Mouse (Mus musculus) ES-Bruce4 (cell line): ENCODE measurements around the gene Rtkn2. TPM values are rescaled to one million over a fixed set of nuclear protein-coding genes. Genes with fewer than 3 reads are reported as not detected.

Experiments
- H3K27ac ChIP-seq: 2 replicates; pipeline ENCODE4 v1.5.1; 2012; ENCODE audit warnings: low read length, inconsistent platforms; ENCODE audit not compliant: insufficient read depth
- H3K27me3 ChIP-seq: 2 replicates; pipeline ENCODE4 v1.6.1; 2012; ENCODE audit warnings: mild to moderate bottlenecking, low read length, inconsistent platforms; ENCODE audit not compliant: control insufficient read depth, poor library complexity, insufficient read depth, severe bottlenecking
- H3K36me3 ChIP-seq: 2 replicates; pipeline ENCODE4 v1.6.1; 2012; ENCODE audit warnings: inconsistent platforms, mild to moderate bottlenecking, low read length, moderate library complexity; ENCODE audit not compliant: control insufficient read depth, poor library complexity, insufficient read depth, severe bottlenecking
- H3K4me1 ChIP-seq: one replicate; pipeline ENCODE4 v1.8.1; 2011; ENCODE audit warnings: low read length; ENCODE audit not compliant: control insufficient read depth, insufficient read depth
- H3K4me3 ChIP-seq: 2 replicates; pipeline ENCODE4 v1.5.1; 2011; ENCODE audit warnings: low read depth, mild to moderate bottlenecking, low read length
- H3K9ac ChIP-seq: 2 replicates; pipeline ENCODE4 v1.6.1; 2012; ENCODE audit warnings: low read depth, mild to moderate bottlenecking, inconsistent platforms; ENCODE audit not compliant: poor library complexity, severe bottlenecking
- H3K9me3 ChIP-seq: replicated peaks from 2 replicates; pipeline ENCODE4 v1.6.1; 2012; ENCODE audit warnings: mild to moderate bottlenecking, low read length, inconsistent platforms; ENCODE audit not compliant: control insufficient read depth, poor library complexity, insufficient read depth, severe bottlenecking
- CTCF ChIP-seq: IDR thresholded peaks from one replicate; pipeline ENCODE4 v1.8.1; 2011; ENCODE audit warnings: low read depth, low read length
- EP300 ChIP-seq: IDR thresholded peaks from 2 replicates; pipeline ENCODE4 v1.6.1; 2011; ENCODE audit warnings: low read depth, low read length; ENCODE audit not compliant: insufficient read depth
- POLR2A ChIP-seq: IDR thresholded peaks from one replicate; pipeline ENCODE4 v1.8.1; 2011; ENCODE audit warnings: low read length; ENCODE audit not compliant: insufficient read depth
- polyA plus RNA-seq: library from polyadenylated mRNA; stranded (reverse); fragments of >200 nt; gene quantifications from 2 replicates; pipeline ENCODE4 v1.2.4, GENCODE M21; 2011; ENCODE audit warnings: low read depth; ENCODE audit not compliant: missing spikeins, insufficient read depth, insufficient read length

Rtkn2 gene
- polyA plus RNA-seq, 1 experiment = 19.4 TPM

GRCm38 (mm10) chr10:68008198-68008955 lies 29.0 kb downstream of the Rtkn2 start:
- Histone ChIP-seq H3K36me3 (no peaks in the 10 kb centered on the region), H3K9ac (no peak overlapping the region), H3K9me3 (no peaks in the 10 kb centered on the region), H3K4me1 (no peaks in the 10 kb centered on the region), H3K27me3 (no peaks in the 10 kb centered on the region), H3K4me3 (no peak overlapping the region), H3K27ac (no peak overlapping the region)
- TF ChIP-seq CTCF (no peak), POLR2A (no peak), EP300 (no peak)

DNA sequence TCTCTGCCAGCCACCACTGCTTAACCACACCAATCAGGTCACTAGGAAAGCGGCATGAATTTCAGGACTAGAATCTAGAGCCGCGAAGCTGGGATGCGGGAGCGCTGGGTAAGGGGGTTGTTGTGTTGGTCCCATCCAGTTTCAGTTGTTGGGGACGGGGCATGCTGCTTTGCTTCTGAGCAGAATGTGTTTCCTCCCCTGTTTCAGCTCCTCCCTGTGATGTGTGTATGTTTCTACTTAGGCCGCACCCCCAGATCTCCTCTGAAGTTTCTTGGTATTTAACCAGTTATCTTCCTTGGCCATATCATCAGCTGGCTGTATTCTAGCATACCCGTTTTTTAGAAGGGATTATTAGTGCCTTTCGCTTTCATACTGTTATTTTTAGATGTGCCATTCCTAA lies 29.9 kb downstream of the Rtkn2 start:
- no peaks in the 10 kb centered on the region for H3K27me3 ChIP-seq
- H3K27ac ChIP-seq = no peak overlapping the region
- TF ChIP-seq EP300 (no peak), CTCF (no peak), POLR2A (no peak)
- no peaks in the 10 kb centered on the region for H3K9me3 ChIP-seq
- peak overlapping the region; percentile 8; the same call in 1 of the 2 replicates for H3K4me3 ChIP-seq
- H3K36me3 ChIP-seq = no peaks in the 10 kb centered on the region
- H3K9ac ChIP-seq = no peak overlapping the region
- no peaks in the 10 kb centered on the region for H3K4me1 ChIP-seq

- no peaks in the 10 kb centered on the region for H3K27me3 ChIP-seq
- H3K27ac ChIP-seq = no peak overlapping the region
- no peaks in the 10 kb centered on the region for H3K9me3 ChIP-seq
- H3K9ac ChIP-seq = no peak overlapping the region
- H3K4me3 ChIP-seq = no peak overlapping the region
- TF ChIP-seq EP300 = no peak
- no peaks in the 10 kb centered on the region for H3K36me3 ChIP-seq
- H3K4me1 ChIP-seq = no peaks in the 10 kb centered on the region
Observed at GRCm38 (mm10) chr10:68009867-68010266, 30.5 kb downstream of the Rtkn2 start.

GRCm38 (mm10) chr10:68013137-68013536 lies 33.8 kb downstream of the Rtkn2 start:
- no peaks in the 10 kb centered on the region for H3K36me3 ChIP-seq

DNA sequence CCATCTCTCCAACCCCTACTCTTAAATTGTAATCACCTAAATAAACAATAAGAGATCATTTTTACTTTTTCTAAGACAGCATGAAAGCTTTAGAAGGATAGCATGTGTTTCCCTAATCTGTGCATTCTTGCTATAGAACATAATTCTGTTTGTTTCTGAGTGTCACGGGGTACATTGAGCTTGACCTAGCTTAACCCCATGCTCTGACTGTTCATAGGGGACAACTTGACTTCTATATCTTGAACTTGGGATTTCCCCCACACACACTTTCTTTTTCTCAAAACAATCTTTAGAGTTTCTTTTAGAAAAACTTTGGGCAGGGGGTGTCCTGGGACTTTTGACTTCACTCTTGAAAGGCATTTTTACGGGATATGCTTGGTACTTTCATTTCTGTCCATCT lies 41.4 kb downstream of the Rtkn2 start:
- H3K4me3 ChIP-seq = no peak overlapping the region
- H3K9ac ChIP-seq = no peak overlapping the region
- no peaks in the 10 kb centered on the region for H3K27me3 ChIP-seq
- TF ChIP-seq POLR2A (no peak), EP300 (no peak), CTCF (no peak)
- peaks cover 9% of the 10 kb centered on the region; the same call in 1 of the 2 replicates for H3K9me3 ChIP-seq
- no peak overlapping the region for H3K27ac ChIP-seq
- H3K36me3 ChIP-seq = no peaks in the 10 kb centered on the region
- no peaks in the 10 kb centered on the region for H3K4me1 ChIP-seq

More at GRCm38 (mm10) chr10:68013137-68013536, 33.8 kb downstream of the Rtkn2 start:
- Histone ChIP-seq H3K9me3 (no peaks in the 10 kb centered on the region), H3K27ac (no peak overlapping the region), H3K4me1 (no peaks in the 10 kb centered on the region), H3K27me3 (no peaks in the 10 kb centered on the region), H3K9ac (no peak overlapping the region), H3K4me3 (no peak overlapping the region)
- TF ChIP-seq EP300 = 0 out of 2 replicates have a peak, but pooled peaks have one; percentile 10
- no peak for TF ChIP-seq POLR2A
- peak; percentile 100 for TF ChIP-seq CTCF

DNA sequence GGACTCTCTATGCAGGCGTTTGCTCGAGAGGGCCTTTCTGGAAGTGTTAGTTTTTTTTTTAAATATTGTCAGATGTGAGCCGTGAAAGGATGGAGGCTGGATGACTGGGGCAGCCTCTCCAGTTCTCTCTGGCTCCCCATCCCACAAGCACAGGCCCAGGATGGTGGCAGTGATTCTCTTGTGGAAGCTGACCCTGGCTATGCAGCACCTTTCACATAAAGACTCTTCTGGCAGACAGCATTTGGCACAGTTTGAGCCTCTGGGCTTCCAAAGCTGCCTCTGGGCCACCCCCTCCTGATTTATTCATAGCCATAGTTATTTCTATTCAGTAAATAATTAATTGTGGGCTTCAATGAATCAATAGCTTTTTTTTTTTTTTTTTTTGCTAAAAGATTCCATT lies 46.3 kb downstream of the Rtkn2 start:
- TF ChIP-seq POLR2A = no peak
- TF ChIP-seq CTCF = no peak
- no peak for TF ChIP-seq EP300
- no peaks in the 10 kb centered on the region for H3K9me3 ChIP-seq
- no peaks in the 10 kb centered on the region for H3K27me3 ChIP-seq
- H3K36me3 ChIP-seq = no peaks in the 10 kb centered on the region
- no peaks in the 10 kb centered on the region for H3K4me1 ChIP-seq
- no peak overlapping the region for H3K9ac ChIP-seq
- H3K27ac ChIP-seq = no peak overlapping the region
- H3K4me3 ChIP-seq = no peak overlapping the region
